Mouse (Mus musculus) kidney, postnatal 25 days (tissue): Measurements from ENCODE around the gene Jakmip3.

Experiments
- DNase-seq, 2 experiments: peaks; one replicate each; pipeline ENCODE4 v3.0.0; 2021; ENCODE audit warnings: mixed read lengths in 2 of 2

The Jakmip3 gene

DNA sequence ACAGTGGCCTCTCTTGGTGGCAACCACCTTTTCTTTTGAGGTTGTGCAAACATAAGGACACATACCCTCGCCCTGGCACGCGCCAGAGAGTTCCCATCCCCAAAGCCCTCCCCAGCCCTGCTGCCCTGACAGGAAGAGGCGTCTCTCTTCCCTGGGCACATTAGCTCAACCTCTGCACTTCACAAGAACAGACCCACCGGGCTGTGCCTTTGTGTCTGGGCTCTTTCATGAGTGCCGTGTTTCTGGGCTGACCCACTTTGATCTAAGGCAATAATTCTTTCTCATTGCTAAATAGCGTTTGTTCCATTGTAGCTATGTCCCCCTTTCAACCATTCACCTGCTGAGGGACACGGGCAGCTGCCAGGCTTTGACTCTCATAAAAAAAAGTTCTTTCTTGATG is 7.8 kb downstream of the Jakmip3 start:
- DNase-seq, result no peak

DNA sequence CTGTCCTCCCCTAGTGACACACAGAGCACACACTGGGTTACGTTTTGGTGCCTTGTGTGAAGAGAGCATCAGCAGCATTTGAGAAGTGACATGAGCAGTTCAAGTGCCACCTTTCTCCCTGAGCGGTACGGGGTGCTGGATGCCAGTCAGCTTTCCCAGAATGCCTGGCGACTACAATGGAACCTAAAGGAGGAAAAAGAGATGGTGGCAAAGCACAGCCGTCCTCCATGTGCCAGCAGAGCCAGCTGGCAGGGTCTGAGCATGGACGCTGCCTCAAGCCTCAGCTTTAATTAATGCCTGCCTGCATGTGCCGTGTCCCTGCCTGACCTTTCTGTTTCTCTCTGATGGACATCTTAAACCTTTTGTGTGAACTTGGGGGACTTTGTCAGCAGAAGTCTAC is 15.3 kb downstream of the Jakmip3 start:
- no peak for DNase-seq

DNA sequence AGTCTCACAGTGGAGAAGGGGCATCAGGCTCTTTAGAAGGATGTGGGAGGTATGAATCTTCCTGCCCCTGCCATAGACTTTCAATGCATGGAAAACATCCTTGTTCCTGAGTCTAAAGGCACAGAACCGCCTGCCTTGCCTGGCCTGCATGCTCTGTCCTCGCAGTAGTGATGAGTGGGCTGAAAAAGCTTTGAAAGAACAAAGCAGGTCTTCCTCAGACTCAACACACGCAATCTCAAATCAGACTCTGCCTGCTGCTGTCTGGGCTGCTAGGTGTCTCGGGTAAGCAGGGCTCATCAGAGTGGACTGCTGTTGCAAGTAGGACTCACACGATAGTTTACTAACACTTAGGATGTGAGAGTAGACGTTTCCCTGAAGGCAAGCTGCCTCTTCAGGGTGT is 16.6 kb downstream of the Jakmip3 start:
- DNase-seq, result no peak

DNA sequence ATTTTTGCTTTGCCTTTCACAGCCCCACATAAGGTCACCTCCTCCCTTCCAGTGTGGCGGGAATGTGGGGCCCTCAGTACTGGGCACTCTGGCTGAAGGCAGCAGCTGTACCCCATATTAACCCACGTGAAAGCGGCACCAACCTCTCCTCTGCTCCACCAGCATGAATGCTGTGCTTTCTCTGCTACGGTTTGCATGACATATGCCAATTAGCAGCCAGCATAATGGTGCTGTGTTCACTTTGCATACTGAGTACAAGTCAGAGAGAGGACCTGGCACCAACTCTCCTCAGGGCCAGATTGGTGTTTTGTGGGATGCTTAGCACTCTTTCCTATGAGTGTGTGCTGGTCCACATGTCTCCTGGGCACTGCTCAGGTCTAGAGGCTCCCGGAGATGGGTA is 19.2 kb downstream of the Jakmip3 start:
- DNase-seq, result no peak

DNA sequence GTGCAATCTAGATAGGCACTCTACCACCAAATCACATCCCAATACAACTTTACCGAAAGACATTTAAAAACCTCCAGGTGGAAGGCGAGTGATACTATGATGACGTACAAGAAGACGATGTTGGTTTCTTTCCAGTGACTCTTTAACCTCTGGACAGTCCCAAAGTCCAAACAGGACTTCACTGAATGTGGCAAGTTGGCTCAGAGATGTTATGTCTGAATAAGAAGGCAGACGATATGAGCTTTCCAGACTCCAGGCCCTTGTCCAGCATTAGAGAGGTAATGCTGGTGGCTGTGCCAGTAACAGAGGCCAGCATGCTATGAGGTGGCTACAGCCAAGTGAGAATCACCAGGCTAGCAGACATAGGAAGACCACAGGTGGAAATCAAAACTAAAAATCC is 23.2 kb downstream of the Jakmip3 start:
- peak in 1 of 2 experiments; percentile 3 for DNase-seq

- no peak for DNase-seq
These were observed 27.6 kb downstream of the Jakmip3 start for GRCm38 (mm10) chr7:138968010-138968620.

- DNase-seq, result no peak
These were observed 37.0 kb downstream of the Jakmip3 start for GRCm38 (mm10) chr7:138977510-138977909.

DNA sequence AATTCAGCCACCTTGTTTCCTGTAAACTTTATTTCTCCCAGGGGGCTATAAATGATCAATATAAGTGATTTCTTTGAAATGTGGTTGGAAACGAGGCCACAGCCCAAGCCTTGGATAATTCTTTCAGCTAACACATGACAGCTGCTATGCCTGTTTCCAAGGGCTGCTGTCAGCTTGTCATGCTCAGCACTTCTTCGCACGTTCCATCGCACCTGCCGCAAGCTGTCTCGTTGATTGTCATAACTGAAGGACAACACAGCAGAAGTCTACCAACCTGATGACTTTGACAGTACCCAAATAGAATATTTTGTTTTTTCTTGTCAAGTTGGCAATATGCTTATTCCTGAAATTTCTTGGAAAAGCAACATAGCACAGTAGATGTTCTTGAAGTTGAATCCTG is 44.0 kb downstream of the Jakmip3 start:
- DNase-seq, result no peak

DNA sequence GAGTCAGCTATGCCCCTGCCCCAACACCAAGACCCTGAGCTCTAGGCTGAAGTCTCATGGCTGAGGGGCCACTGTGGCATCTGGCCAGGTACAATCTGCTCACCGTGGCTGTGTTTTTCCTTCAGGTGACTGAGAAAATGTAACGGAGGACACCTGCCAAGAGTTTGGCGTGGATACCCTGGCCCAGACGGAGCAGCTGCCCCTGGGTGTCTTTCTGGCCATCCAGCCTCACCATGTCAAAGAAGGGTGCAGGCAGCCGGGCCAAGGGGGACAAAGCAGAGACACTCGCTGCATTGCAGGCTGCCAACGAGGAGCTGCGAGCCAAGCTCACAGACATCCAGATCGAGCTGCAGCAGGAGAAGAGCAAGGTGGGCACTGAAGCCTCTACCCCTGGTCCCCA is 48.6 kb downstream of the Jakmip3 start:
- no peak for DNase-seq

DNA sequence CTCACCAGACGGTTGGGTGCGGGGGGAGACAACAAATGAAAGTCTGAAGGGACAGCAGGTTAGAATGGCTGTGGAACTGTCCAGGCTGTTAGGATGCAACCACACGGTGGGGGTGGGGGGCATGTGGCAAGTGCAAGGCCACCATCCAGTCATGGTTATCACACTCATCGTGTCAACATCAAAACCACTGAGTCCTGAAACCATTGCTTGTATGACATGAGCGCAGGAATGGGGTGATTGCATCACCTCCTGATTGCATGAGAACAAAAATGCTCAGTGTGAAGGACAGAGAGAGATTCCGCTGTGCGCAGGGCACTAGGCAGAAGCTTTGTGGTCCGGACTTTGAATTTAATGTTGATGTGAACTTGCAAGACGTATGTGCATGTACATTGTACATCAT is 62.2 kb downstream of the Jakmip3 start:
- no peak for DNase-seq

GRCm38 (mm10) chr7:139003250-139003649 is 62.7 kb downstream of the Jakmip3 start:
- no peak for DNase-seq

GRCm38 (mm10) chr7:139009786-139010502 is 69.4 kb downstream of the Jakmip3 start:
- no peak for DNase-seq

DNA sequence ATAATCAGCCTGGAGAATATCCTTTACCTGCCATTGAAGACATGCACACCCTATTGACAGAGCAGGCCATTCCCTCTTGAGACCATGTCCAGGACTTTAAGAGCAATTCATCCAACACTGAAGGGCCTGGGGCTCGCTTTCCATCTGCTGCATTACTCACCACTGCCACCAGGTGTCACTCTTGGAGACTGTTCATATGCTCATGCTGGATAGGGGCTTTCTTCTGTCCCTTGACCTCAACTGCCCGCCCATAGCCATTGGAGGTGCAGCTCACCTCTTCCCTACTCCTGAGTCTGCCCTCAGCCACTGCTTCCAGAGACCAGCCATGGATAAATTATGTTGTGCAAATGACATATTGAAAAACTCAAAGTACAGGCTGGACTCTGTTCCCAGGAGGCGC is 70.5 kb downstream of the Jakmip3 start:
- DNase-seq, result peak in 1 of 2 experiments; percentile 67

DNA sequence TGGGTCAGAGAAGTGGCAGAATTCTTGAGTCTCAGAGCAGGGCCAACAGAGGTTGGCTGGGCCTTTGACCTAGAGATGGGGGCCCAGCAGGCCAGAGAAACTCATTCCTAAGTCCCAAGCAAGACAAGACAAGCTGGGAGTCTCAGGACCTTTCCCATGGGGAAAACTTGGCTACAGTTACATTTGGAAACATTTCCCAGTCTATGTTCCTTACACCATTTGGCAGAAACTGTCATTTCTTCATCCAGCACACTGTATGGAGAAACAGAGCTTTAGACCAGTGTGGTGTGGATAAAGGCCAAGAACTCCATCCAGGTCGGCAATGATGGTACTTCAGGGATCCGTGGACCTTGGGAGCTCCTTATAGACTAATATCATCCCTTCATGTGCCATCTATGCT is 71.1 kb downstream of the Jakmip3 start:
- DNase-seq, result no peak

- no peak for DNase-seq
These were observed 72.3 kb downstream of the Jakmip3 start for GRCm38 (mm10) chr7:139012767-139013369.

DNA sequence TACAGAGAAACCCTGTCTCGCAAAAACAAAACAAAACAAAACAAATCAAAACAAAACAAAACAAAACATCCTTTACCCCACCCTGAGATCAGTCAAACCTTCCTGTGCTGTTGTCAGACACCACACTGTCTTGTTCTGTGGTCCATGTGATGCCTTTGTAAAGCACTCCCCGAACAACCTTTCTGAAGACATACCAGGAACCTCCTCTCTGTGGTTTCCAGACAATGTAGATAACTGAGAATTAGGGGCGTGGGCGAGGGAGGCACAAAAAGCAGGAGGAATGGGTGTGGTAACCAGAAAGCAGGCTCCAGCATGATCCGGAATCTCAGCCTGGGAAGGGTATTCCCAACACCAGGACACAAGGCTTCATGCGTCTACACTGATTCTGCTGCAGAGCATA is 74.6 kb downstream of the Jakmip3 start:
- no peak for DNase-seq

DNA sequence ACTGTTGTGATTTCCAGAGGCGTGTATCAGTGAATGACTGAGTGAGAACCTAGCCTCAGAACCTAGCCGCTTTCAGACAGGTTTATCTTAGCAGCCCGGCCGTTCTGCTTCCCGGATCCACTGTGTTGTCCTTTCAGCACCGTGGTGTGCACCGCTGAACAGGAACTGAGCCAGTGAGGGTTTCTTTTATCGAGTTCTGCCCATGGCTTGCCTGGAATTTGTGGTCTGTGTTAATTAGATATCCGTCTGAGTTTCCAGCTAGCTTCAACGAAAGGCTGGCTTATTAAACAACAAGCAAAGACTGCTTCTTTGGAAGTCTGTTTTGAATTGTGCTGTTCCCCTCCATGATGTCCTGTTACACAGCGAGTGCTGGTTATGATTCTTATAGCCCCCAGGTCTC is 75.8 kb downstream of the Jakmip3 start:
- DNase-seq, result no peak

GRCm38 (mm10) chr7:139017249-139017903 is 76.8 kb downstream of the Jakmip3 start:
- no peak for DNase-seq

GRCm38 (mm10) chr7:139020884-139021283 is 80.4 kb downstream of the Jakmip3 start:
- DNase-seq, result peak; percentile 36 to 54

DNA sequence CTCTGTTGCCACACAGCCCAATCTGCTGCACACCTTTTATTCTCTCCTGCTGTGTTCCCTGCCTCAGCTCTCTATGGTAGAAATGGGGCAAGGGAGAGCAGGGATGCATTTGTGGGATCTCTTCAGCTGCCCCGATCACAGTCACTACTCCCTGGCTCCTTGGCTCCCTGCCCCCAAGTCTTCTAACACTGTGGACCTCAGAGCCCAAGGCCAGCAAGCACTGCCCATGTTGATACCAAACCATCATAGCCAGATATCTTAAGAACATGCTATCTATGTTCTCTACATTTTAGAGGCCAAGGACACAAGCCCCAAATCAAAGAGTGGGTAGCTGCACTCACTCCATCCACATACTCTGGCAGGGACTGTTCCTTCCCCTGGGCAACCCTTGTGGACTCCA is 80.8 kb downstream of the Jakmip3 start:
- DNase-seq, result no peak

DNA sequence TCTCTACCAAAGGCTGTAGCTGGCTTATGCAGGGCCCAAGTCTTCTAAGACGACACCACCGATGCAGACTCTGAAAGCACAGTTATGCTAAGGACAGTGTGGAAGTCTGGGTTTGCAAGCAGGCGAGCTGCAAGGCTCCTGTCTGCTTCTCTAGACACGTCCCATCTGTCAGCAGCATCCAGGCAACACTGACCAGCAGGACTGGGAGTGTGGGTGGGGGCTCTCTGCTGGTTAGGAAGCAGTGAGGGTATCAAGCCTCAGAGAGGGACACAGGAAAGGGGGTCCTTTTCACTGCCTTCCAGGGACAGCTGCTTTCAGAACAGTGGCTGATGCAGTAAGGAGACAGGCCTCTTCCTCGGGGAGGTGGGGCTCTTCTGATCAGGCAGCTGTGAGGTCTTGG is 86.6 kb downstream of the Jakmip3 start:
- DNase-seq, result no peak

DNA sequence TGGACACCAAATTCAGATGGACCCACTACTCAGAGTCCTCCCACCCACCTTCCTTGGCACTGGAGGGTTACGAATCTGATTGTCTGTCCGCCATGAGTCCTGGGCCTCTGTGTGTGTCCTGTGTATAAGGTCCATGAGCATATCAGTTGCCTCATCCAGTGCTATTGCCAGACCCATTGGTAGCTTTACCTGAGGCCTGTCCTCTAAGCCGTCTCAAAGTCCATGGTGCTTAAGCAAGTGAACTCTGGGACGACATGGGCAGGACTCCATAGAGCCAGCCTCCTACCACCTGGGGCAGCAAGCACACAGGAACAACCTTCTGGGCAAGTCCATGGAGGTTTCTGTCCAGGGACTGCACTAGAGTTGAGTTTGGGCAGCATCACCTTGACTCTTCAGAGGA is 90.7 kb downstream of the Jakmip3 start:
- DNase-seq, result no peak

- DNase-seq, result no peak
These were observed 122.9 kb downstream of the Jakmip3 start for GRCm38 (mm10) chr7:139063406-139063805.

DNA sequence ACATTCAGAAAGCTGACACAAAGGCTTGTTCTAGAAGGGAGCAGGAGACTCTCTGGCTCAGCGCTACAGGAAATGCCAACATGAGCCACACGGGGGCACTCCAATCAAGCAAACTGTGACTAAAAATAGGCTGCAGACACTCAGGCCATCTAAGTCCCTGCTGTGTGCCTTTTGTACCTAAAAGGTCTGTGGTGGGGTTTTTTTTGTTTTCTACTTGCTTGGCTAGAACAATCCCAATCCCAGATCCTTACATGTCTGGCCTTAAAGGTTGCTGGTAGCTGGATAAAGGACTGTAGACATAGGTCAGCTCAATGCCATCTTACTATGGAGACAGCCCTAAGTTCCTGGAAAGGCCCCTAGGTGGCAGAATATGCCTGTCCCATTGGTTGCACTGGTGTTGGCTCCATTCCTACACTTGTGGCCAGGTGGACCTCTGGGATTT is 127.7 kb downstream of the Jakmip3 start:
- DNase-seq, result peak; percentile 56 to 68
